Mouse (Mus musculus) bone marrow macrophage, adult 2 months (primary cell): ENCODE data around the gene 4930562C15Rik.

Source experiments
- CTCF ChIP-seq: IDR thresholded peaks from 2 replicates; pipeline ENCODE4 v1.5.1; 2012; ENCODE audit warnings: low read depth, mild to moderate bottlenecking, low read length, moderate library complexity
- POLR2A ChIP-seq: IDR thresholded peaks from 2 replicates; pipeline ENCODE4 v1.6.1; 2012; ENCODE audit warnings: mild to moderate bottlenecking, low read depth, low read length, borderline replicate concordance

DNA sequence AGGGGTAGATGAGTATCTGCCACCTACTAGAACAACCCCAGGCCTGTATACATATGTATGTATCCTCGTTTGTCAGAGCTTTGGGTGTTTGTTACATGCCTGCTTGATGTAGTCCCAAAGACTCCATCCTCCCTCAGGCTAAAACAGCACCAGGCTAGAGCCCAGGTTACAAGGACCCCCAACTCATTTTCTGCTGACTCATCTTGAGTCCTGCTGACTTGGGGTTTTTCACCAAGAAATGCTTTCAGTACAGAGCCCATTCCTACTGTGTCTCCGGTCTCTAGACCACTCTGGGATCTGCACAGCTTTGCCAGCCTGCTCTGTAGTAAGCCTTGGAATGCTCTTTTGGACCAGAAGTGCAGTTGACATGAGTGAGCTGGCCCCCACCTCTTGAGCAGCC is 81.4 kb downstream of the 4930562C15Rik start:
- TF ChIP-seq CTCF (no peak), POLR2A (no peak)
